Mouse (Mus musculus): ENCODE results near the gene Pex16. TPM values are rescaled to one million over a fixed set of nuclear protein-coding genes. Genes with fewer than 3 reads are reported as not detected.

Pex16 gene
- total and polyA plus RNA-seq, 3 experiments: 41.9 to 52.5 TPM; not detected in 1

DNA sequence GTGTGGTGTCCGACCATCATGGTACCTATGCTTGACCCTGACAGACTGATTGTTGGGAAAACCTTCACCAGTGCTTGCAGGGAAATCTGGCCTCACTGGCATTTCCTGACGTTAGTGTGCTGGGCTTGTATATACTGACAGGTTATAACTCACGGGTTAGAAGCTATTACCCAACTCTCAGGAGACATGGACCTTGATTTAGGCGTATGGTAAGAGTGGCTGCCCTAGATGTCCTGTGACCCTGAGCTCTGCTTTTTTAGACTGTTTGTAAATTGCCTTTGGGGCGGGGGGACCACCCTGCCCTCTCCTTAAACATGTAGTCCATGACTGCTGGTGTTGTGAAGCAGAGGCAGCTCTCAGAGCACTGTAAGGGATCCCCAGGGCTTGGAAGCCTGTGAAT, 23.8 kb upstream of the Pex16 start:
- TF ChIP-seq ETS1 (IDR thresholded peaks at IDR 0.05; ENCODE audit: low read depth, low read length): no peak
- TF ChIP-seq CHD2 (IDR thresholded peaks at IDR 0.05; ENCODE audit: low read length): no peak
- no peak for TF ChIP-seq EP300 (IDR thresholded peaks at IDR 0.05; ENCODE audit: low read depth in 1 of 2, low read length in 2 of 2)
- TF ChIP-seq MEF2A (IDR thresholded peaks at IDR 0.05; ENCODE audit: extremely low read depth, insufficient replicate concordance, low read depth, low read length, poor library complexity, severe bottlenecking): no peak
- TF ChIP-seq ELF1 (IDR thresholded peaks at IDR 0.05; ENCODE audit: low read depth, low read length): no peak
- TF ChIP-seq SMC3 (IDR thresholded peaks at IDR 0.05; ENCODE audit: low read depth, low read length): no peak
- TF ChIP-seq POLR2A (IDR thresholded peaks at IDR 0.05; ENCODE audit: control insufficient read depth in 1 of 2, insufficient read depth in 1 of 2, low read depth in 1 of 2, low read length in 2 of 2, poor library complexity in 1 of 2): no peak
- no peak for TF ChIP-seq CHD1 (IDR thresholded peaks at IDR 0.05; ENCODE audit: low read depth, low read length)
- TF ChIP-seq MYB (IDR thresholded peaks at IDR 0.05; ENCODE audit: low read depth, low read length): no peak
- TF ChIP-seq ZKSCAN1 (IDR thresholded peaks at IDR 0.05; ENCODE audit: low read depth, low read length): no peak
- no peak for TF ChIP-seq HCFC1 (IDR thresholded peaks at IDR 0.05; ENCODE audit: low read depth, low read length)
- Histone ChIP-seq H3K27me3 (ENCODE audit: control insufficient read depth in 1 of 2, insufficient read depth in 2 of 2, low read length in 2 of 2) (no peaks in the 10 kb centered on the region), H3K27ac (ENCODE audit: control insufficient read depth, low read depth, low read length) (no peak overlapping the region), H3K9me3 (replicated peaks; ENCODE audit: insufficient read depth, low read length) (no peaks in the 10 kb centered on the region), H3K9ac (ENCODE audit: control insufficient read depth, low read depth, low read length, poor library complexity, severe bottlenecking) (no peak overlapping the region), H3K4me3 (ENCODE audit: control insufficient read depth in 1 of 2, insufficient read depth in 1 of 2, low read depth in 2 of 2, low read length in 2 of 2) (no peak overlapping the region), H3K4me1 (ENCODE audit: control insufficient read depth in 1 of 2, insufficient read depth in 2 of 2, low read length in 2 of 2) (no peaks in the 10 kb centered on the region), H3K79me2 (ENCODE audit: control insufficient read depth, insufficient read depth, low read length, poor library complexity) (no peaks in the 10 kb centered on the region), H3K36me3 (ENCODE audit: control insufficient read depth in 1 of 2, insufficient read depth in 2 of 2, low read length in 2 of 2) (no peaks in the 10 kb centered on the region)
- DNase-seq (ENCODE audit: low read depth, low spot score): no peak

DNA sequence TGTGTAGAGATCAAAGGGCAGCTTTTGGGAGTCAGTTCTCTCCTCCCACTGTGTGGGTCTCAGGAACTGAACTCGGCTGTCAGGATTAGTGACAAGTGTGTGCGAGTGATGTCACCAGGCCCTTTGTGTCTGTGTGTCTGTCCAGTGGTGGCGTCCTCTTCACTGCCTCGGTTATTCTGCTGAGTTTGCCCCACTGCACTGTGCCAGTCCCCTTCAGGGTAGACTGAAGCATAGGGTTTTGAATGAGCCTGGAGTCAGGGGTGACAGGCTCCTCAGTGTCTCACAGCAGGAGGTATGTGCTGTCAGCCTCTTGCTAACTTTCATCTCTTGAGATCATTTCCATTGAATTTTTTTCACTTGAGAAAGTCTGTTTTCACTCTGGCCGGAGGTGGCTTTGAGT, 21.1 kb upstream of the Pex16 start:
- TF ChIP-seq POLR2AphosphoS5 (IDR thresholded peaks at IDR 0.05; ENCODE audit: borderline replicate concordance, low read depth, low read length): no peak
- TF ChIP-seq GATA1 (IDR thresholded peaks at IDR 0.05; ENCODE audit: low read depth, low read length): no peak
- no peak for TF ChIP-seq RAD21 (IDR thresholded peaks at IDR 0.05; ENCODE audit: low read depth, low read length)
- TF ChIP-seq BHLHE40 (IDR thresholded peaks at IDR 0.05; ENCODE audit: borderline replicate concordance, low read depth, low read length): no peak
- no peak for TF ChIP-seq USF2 (IDR thresholded peaks at IDR 0.05; ENCODE audit: borderline replicate concordance in 1 of 2, insufficient read depth in 1 of 2, low read depth in 1 of 2, low read length in 2 of 2)
- TF ChIP-seq GABPA (IDR thresholded peaks at IDR 0.05; ENCODE audit: low read depth, low read length): no peak
- TF ChIP-seq JUND (IDR thresholded peaks at IDR 0.05; ENCODE audit: low read depth, low read length): no peak
- TF ChIP-seq TCF12 (IDR thresholded peaks at IDR 0.05; ENCODE audit: low read depth, low read length): no peak

More for the DNA sequence above, 21.1 kb upstream of the Pex16 start:
- no peak overlapping the region for H3K27ac ChIP-seq (ENCODE audit: control insufficient read depth, low read depth, low read length)
- H3K4me1 ChIP-seq (ENCODE audit: control insufficient read depth in 1 of 2, insufficient read depth in 2 of 2, low read length in 2 of 2): no peaks in the 10 kb centered on the region
- no peak for DNase-seq (ENCODE audit: low read depth, low spot score)
- H3K9me3 ChIP-seq (replicated peaks; ENCODE audit: insufficient read depth, low read length): no peaks in the 10 kb centered on the region
- H3K36me3 ChIP-seq (ENCODE audit: control insufficient read depth in 1 of 2, insufficient read depth in 2 of 2, low read length in 2 of 2): no peaks in the 10 kb centered on the region
- no peaks in the 10 kb centered on the region for H3K79me2 ChIP-seq (ENCODE audit: control insufficient read depth, insufficient read depth, low read length, poor library complexity)
- H3K27me3 ChIP-seq (ENCODE audit: control insufficient read depth in 1 of 2, insufficient read depth in 2 of 2, low read length in 2 of 2): no peaks in the 10 kb centered on the region
- no peak overlapping the region for H3K4me3 ChIP-seq (ENCODE audit: control insufficient read depth in 1 of 2, insufficient read depth in 1 of 2, low read depth in 2 of 2, low read length in 2 of 2)
- no peak overlapping the region for H3K9ac ChIP-seq (ENCODE audit: control insufficient read depth, low read depth, low read length, poor library complexity, severe bottlenecking)

All from MEL (cell line).